In the genomic region with DNA sequence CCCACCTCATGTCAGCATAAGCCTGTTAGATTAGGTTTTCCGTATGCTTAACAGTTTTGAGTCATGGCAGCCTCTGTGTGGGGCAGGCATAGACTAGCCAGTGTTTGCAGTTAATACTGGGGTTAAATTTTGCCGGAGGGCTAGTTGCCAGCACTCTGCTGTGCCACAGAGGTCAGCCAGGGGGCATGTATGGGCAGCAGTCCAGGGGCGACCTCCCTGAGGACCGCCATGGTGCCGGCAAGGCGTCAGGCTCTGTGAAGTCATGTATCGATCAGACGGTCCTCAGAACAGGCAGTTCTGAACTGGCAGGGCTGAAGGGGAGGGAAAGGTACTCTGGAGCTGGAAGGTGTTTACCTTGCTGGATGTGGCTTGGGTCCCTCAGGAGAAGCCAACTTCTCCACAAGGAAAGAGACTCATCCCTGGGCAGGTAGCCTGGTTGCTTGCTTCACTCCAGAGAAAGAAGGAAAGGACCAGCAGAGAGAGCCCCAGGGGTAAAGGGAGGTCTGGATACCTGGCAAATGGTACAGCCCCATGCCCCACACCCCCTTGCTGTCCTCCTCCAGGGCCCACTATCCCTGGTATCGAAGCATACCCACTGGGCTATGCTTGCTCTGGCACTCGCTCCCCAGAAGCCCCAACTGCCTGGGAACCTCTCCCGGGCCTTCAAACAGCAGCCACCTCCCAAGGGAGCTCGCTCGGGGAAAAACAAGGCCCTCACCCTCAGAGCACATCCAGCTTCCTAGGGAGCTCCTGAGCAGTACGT, we compare ENCODE assay signal across 9 mouse cellular contexts.
A peak's percentile ranks its signal among the peaks of the same experiment; 100 is the strongest.
DNase-seq lines count a peak whose midpoint lies in the region; ATAC-seq and TF ChIP-seq lines count a peak whose summit lies in the region.
"Had no signal": no experiment of that assay in that cellular context is flagged by ENCODE, and none has a peak within 500 bp of the region (broad histone marks: within the 10 kb centered on the region; RNA-seq: fewer than 3 reads in every experiment).

No protein-coding gene starts in this region.

- H3K36me3 ChIP-seq in embryonic facial prominence, embryonic 10.5 days (replicated peaks) = peaks cover 46% of the 10 kb centered on the region
- H3K36me3 ChIP-seq in hindbrain, embryonic 13.5 days = peaks cover 3% of the 10 kb centered on the region
- peaks cover 9% of the 10 kb centered on the region for H3K36me3 ChIP-seq in limb, embryonic 14.5 days (ENCODE audit: control insufficient read depth, insufficient read depth, low read length)

- TF ChIP-seq POLR2A in limb, embryonic 14.5 days (IDR thresholded peaks at IDR 0.05; ENCODE audit: borderline replicate concordance, extremely low read depth, insufficient read depth, insufficient read length) = no peak

- no peaks in the 10 kb centered on the region for H3K9me3 ChIP-seq in embryonic facial prominence, embryonic 10.5 days
- H3K9me3 ChIP-seq in hindbrain, embryonic 13.5 days = no peaks in the 10 kb centered on the region
- no peaks in the 10 kb centered on the region for H3K9me3 ChIP-seq in limb, embryonic 14.5 days (ENCODE audit: control insufficient read depth, low read length)

- H3K27me3 ChIP-seq in embryonic facial prominence, embryonic 10.5 days (replicated peaks; ENCODE audit: low read depth, poor library complexity, severe bottlenecking) = no peaks in the 10 kb centered on the region
- no peaks in the 10 kb centered on the region for H3K27me3 ChIP-seq in hindbrain, embryonic 13.5 days
- no peaks in the 10 kb centered on the region for H3K27me3 ChIP-seq in limb, embryonic 14.5 days (ENCODE audit: control insufficient read depth, insufficient read depth, low read length)

- peak overlapping the region; percentile 66 for H3K27ac ChIP-seq in embryonic facial prominence, embryonic 10.5 days (replicated peaks)
- peak overlapping the region; percentile 84 for H3K27ac ChIP-seq in hindbrain, embryonic 13.5 days
- H3K27ac ChIP-seq in limb, embryonic 14.5 days (replicated peaks; ENCODE audit: low read depth, low read length) = 0 out of 2 replicates have a peak overlapping the region, but pooled peaks have one; percentile 20

- no peak for ATAC-seq in hindbrain, embryonic 13.5 days (ENCODE audit: low FRiP score)
- ATAC-seq in limb, embryonic 14.5 days (ENCODE audit: low FRiP score, low read depth) = no peak

- peaks cover 79% of the 10 kb centered on the region for H3K4me1 ChIP-seq in embryonic facial prominence, embryonic 10.5 days
- peaks cover 89% of the 10 kb centered on the region for H3K4me1 ChIP-seq in hindbrain, embryonic 13.5 days (replicated peaks)
- peaks cover 60% of the 10 kb centered on the region for H3K4me1 ChIP-seq in limb, embryonic 14.5 days (ENCODE audit: control insufficient read depth, insufficient read depth, low read length)

- peak overlapping the region; percentile 25 for H3K4me3 ChIP-seq in embryonic facial prominence, embryonic 10.5 days
- peak overlapping the region; percentile 40 for H3K4me3 ChIP-seq in hindbrain, embryonic 13.5 days
- H3K4me3 ChIP-seq in limb, embryonic 14.5 days (replicated peaks; ENCODE audit: low read length) = no peak overlapping the region

- 57% methylated on average over 14 of the region's 14 CpGs for WGBS in embryonic facial prominence, embryonic 10.5 days
- 36% methylated on average over 14 of the region's 14 CpGs for WGBS in hindbrain, embryonic 13.5 days
- 29% methylated on average over 13 of the region's 14 CpGs for WGBS in limb, embryonic 14.5 days

- H3K9ac ChIP-seq in hindbrain, embryonic 13.5 days = peak overlapping the region; percentile 74
- no peak overlapping the region for H3K9ac ChIP-seq in limb, embryonic 14.5 days (ENCODE audit: low read depth, low read length, severe bottlenecking)

- H3K4me2 ChIP-seq in hindbrain, embryonic 13.5 days = peak overlapping the region; percentile 98
- H3K4me2 ChIP-seq in limb, embryonic 14.5 days (replicated peaks; ENCODE audit: low read depth, low read length, severe bottlenecking) = no peak overlapping the region

- peak; percentile 48 for DNase-seq in cerebellum, adult 9-10 months
- no peak for DNase-seq in cerebellum, adult 9-11 months
- DNase-seq in embryonic facial prominence, embryonic 10.5 days (ENCODE audit: low spot score) = peak; percentile 16
- DNase-seq in limb, embryonic 14.5 days (ENCODE audit: low spot score) = no peak
- DNase-seq in gastrocnemius, adult 18-20 months (ENCODE audit: low spot score) = no peak
- DNase-seq in urinary bladder, postnatal 10 days (ENCODE audit: low spot score) = no peak
- no peak for DNase-seq in lung, postnatal 10 days
- DNase-seq: adrenal gland, adult 2 months had no signal

Comparison
In these comparisons a context has a peak if more than half of its experiments do, and no peak if none do; other contexts are left out.
1. DNase-seq: peak in cerebellum, adult 9-10 months (single experiment) and embryonic facial prominence, embryonic 10.5 days (single experiment); none in cerebellum, adult 9-11 months (single experiment), limb, embryonic 14.5 days (single experiment), gastrocnemius, adult 18-20 months (single experiment), urinary bladder, postnatal 10 days (single experiment) and lung, postnatal 10 days (single experiment).
2. H3K27ac ChIP-seq: peak in every context shown above with its lines; median percentile 84 in hindbrain, embryonic 13.5 days; 66 in embryonic facial prominence, embryonic 10.5 days; 20 in limb, embryonic 14.5 days.